Mouse (Mus musculus) lung, adult 2 months (tissue): ENCODE data around the gene Pex11a.

ENCODE experiments used
- CTCF ChIP-seq: fragments of 200-500 bp; IDR thresholded peaks from 2 replicates; pipeline ENCODE4 v1.5.1; 2011; ENCODE audit warnings: mild to moderate bottlenecking, low read length, control low read depth; ENCODE audit not compliant: insufficient read depth
- POLR2A ChIP-seq: fragments of 200-500 bp; IDR thresholded peaks from 2 replicates; pipeline ENCODE4 v1.6.1; 2011; ENCODE audit warnings: low read depth, mild to moderate bottlenecking, control low read depth, low read length, borderline replicate concordance; ENCODE audit errors: extremely low read depth

DNA sequence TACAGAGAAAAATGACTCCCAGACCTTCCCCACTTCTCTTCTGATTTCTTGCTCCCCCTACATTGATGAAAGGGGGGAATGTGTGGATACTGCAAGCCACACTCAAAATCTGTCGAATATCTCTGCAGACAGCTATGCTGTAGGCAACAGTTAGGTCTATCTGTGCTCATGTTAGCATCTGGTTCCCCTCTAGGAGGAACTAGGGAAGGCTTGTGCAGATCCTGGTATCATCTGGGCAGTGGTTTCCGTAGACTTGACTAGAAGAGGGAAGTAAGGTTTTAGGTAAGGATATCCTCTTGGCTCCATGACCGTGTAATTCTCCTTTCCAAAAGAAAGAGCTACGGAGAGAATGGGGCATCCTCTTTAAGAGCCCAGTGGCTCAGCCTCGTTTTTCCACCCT is 1.7 kb upstream of the Pex11a start:
- TF ChIP-seq CTCF (no peak), POLR2A (no peak)
